Mouse (Mus musculus): ENCODE measurements at regions not wholly inside any gene's neighbourhood (a gene's known extent, or its start where the extent isn't known, plus 50 kb on each side); places are given as distances from the start of the nearest gene placed in this dataset.

GRCm38 (mm10) chr1:119329693-119330434 lies 92.2 kb downstream of the Inhbb start:
- no peak for TF ChIP-seq CTCF (IDR thresholded peaks at IDR 0.05; ENCODE audit: control insufficient read depth, insufficient read depth, insufficient replicate concordance, low read depth, low read length)
- TF ChIP-seq POLR2A (IDR thresholded peaks at IDR 0.05; ENCODE audit: control insufficient read depth, low read depth, low read length): no peak
- Histone ChIP-seq H3K4me3 (ENCODE audit: control insufficient read depth, low read depth, low read length) (no peak overlapping the region), H3K4me1 (ENCODE audit: control insufficient read depth, insufficient read depth, low read length) (peaks cover 2% of the 10 kb centered on the region), H3K36me3 (ENCODE audit: control insufficient read depth, insufficient read depth, low read length) (no peaks in the 10 kb centered on the region), H3K27ac (ENCODE audit: control insufficient read depth, insufficient read depth, low read depth, low read length) (no peak overlapping the region), H3K27me3 (ENCODE audit: control insufficient read depth, insufficient read depth, low read length) (no peaks in the 10 kb centered on the region)

GRCm38 (mm10) chr1:119328921-119329692 lies 92.9 kb downstream of the Inhbb start:
- Histone ChIP-seq H3K4me1 (ENCODE audit: control insufficient read depth, insufficient read depth, low read length) (peaks cover 2% of the 10 kb centered on the region), H3K4me3 (ENCODE audit: control insufficient read depth, low read depth, low read length) (no peak overlapping the region), H3K27ac (ENCODE audit: control insufficient read depth, insufficient read depth, low read depth, low read length) (no peak overlapping the region), H3K36me3 (ENCODE audit: control insufficient read depth, insufficient read depth, low read length) (no peaks in the 10 kb centered on the region), H3K27me3 (ENCODE audit: control insufficient read depth, insufficient read depth, low read length) (no peaks in the 10 kb centered on the region)
- TF ChIP-seq POLR2A (IDR thresholded peaks at IDR 0.05; ENCODE audit: control insufficient read depth, low read depth, low read length) (no peak), CTCF (IDR thresholded peaks at IDR 0.05; ENCODE audit: control insufficient read depth, insufficient read depth, insufficient replicate concordance, low read depth, low read length) (no peak)

DNA sequence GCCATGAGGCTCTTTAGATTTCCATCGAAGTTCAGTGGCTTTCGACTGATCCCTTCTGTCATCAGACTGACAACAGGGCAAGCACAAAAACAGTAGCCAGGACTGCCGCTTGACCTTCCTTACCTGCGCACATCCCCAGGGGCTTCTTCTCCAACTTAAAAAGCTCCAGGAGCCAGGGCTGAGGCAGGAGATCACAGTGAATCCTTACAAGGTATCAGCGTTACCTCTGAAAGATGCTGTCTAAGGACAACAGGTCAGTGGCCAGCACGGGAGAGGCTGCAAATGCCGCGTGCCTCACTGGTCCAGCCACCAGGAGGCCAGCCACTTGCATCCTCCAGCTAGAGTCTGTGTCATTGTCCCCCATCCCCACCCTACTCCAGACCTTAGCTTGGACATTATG lies 97.5 kb downstream of the Inhbb start:
- TF ChIP-seq POLR2A (IDR thresholded peaks at IDR 0.05; ENCODE audit: control insufficient read depth, low read depth, low read length): no peak
- TF ChIP-seq CTCF (IDR thresholded peaks at IDR 0.05; ENCODE audit: control insufficient read depth, insufficient read depth, insufficient replicate concordance, low read depth, low read length): no peak
- H3K36me3 ChIP-seq (ENCODE audit: control insufficient read depth, insufficient read depth, low read length): no peaks in the 10 kb centered on the region
- no peak overlapping the region for H3K4me3 ChIP-seq (ENCODE audit: control insufficient read depth, low read depth, low read length)
- no peak overlapping the region for H3K27ac ChIP-seq (ENCODE audit: control insufficient read depth, insufficient read depth, low read depth, low read length)
- no peaks in the 10 kb centered on the region for H3K27me3 ChIP-seq (ENCODE audit: control insufficient read depth, insufficient read depth, low read length)
- peaks cover 2% of the 10 kb centered on the region for H3K4me1 ChIP-seq (ENCODE audit: control insufficient read depth, insufficient read depth, low read length)

GRCm38 (mm10) chr1:119322279-119322995 lies 99.6 kb downstream of the Inhbb start:
- no peak overlapping the region for H3K27ac ChIP-seq (ENCODE audit: control insufficient read depth, insufficient read depth, low read depth, low read length)
- no peak overlapping the region for H3K4me3 ChIP-seq (ENCODE audit: control insufficient read depth, low read depth, low read length)
- H3K36me3 ChIP-seq (ENCODE audit: control insufficient read depth, insufficient read depth, low read length): no peaks in the 10 kb centered on the region
- no peak for TF ChIP-seq POLR2A (IDR thresholded peaks at IDR 0.05; ENCODE audit: control insufficient read depth, low read depth, low read length)
- TF ChIP-seq CTCF (IDR thresholded peaks at IDR 0.05; ENCODE audit: control insufficient read depth, insufficient read depth, insufficient replicate concordance, low read depth, low read length): no peak
- H3K4me1 ChIP-seq (ENCODE audit: control insufficient read depth, insufficient read depth, low read length): no peaks in the 10 kb centered on the region
- H3K27me3 ChIP-seq (ENCODE audit: control insufficient read depth, insufficient read depth, low read length): no peaks in the 10 kb centered on the region

- no peak overlapping the region for H3K27ac ChIP-seq (ENCODE audit: control insufficient read depth, insufficient read depth, low read depth, low read length)
- H3K36me3 ChIP-seq (ENCODE audit: control insufficient read depth, insufficient read depth, low read length): no peaks in the 10 kb centered on the region
- no peaks in the 10 kb centered on the region for H3K27me3 ChIP-seq (ENCODE audit: control insufficient read depth, insufficient read depth, low read length)
- no peak for TF ChIP-seq CTCF (IDR thresholded peaks at IDR 0.05; ENCODE audit: control insufficient read depth, insufficient read depth, insufficient replicate concordance, low read depth, low read length)
- TF ChIP-seq POLR2A (IDR thresholded peaks at IDR 0.05; ENCODE audit: control insufficient read depth, low read depth, low read length): no peak
- H3K4me3 ChIP-seq (ENCODE audit: control insufficient read depth, low read depth, low read length): no peak overlapping the region
- H3K4me1 ChIP-seq (ENCODE audit: control insufficient read depth, insufficient read depth, low read length): no peaks in the 10 kb centered on the region
Observed at GRCm38 (mm10) chr1:119321799-119322198, 100.2 kb downstream of the Inhbb start.

GRCm38 (mm10) chr1:119317006-119317405 lies 105.0 kb downstream of the Inhbb start:
- Histone ChIP-seq H3K27me3 (ENCODE audit: control insufficient read depth, insufficient read depth, low read length) (no peaks in the 10 kb centered on the region), H3K36me3 (ENCODE audit: control insufficient read depth, insufficient read depth, low read length) (no peaks in the 10 kb centered on the region), H3K27ac (ENCODE audit: control insufficient read depth, insufficient read depth, low read depth, low read length) (no peak overlapping the region), H3K4me1 (ENCODE audit: control insufficient read depth, insufficient read depth, low read length) (no peaks in the 10 kb centered on the region), H3K4me3 (ENCODE audit: control insufficient read depth, low read depth, low read length) (no peak overlapping the region)
- TF ChIP-seq CTCF (IDR thresholded peaks at IDR 0.05; ENCODE audit: control insufficient read depth, insufficient read depth, insufficient replicate concordance, low read depth, low read length) (no peak), POLR2A (IDR thresholded peaks at IDR 0.05; ENCODE audit: control insufficient read depth, low read depth, low read length) (no peak)
